In the genomic region with DNA sequence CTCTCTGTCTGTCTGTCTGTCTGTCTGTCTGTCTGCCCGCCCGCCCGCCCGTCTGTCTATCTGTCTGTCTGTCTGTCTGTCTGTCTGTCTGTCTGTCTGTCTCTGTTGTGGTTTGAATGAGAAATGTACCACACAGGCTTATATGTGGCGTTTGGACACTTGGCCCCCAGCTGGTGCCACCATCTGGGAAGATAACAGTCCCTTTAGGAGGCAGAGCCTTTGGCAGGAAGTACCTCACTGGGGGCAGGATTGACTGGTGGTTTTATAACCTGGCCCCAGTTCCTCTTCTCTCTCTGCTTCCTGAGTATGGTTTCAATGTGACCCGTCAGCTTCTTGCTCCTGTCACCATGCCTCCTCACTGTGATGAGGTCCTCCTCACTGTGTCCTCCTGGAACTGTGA, we compare ENCODE assay signal across 25 mouse cellular contexts. TPM values are rescaled to one million over a fixed set of nuclear protein-coding genes. Genes with fewer than 3 reads are reported as not detected.
"Had no signal": no experiment of that assay in that cellular context is flagged by ENCODE, and none has a peak within 500 bp of the region (broad histone marks: within the 10 kb centered on the region; RNA-seq: fewer than 3 reads in every experiment).

No protein-coding gene starts in this region.

- H3K36me3 ChIP-seq: midbrain, embryonic 10.5 days; midbrain, embryonic 12.5 days; neural tube, embryonic 13.5 days; neural tube, embryonic 15.5 days had no signal

- H3K27ac ChIP-seq: midbrain, embryonic 10.5 days; midbrain, embryonic 12.5 days; neural tube, embryonic 13.5 days; neural tube, embryonic 15.5 days had no signal

- H3K4me1 ChIP-seq: midbrain, embryonic 10.5 days; midbrain, embryonic 12.5 days; neural tube, embryonic 13.5 days; neural tube, embryonic 15.5 days had no signal

- DNase-seq: lung, adult 18-20 months; lung, embryonic 14.5 days; lung, postnatal 10 days; lung, postnatal 4 days; midbrain, embryonic 14.5 days; retina, postnatal 1 day; right cerebral cortex, adult 18-20 months; right cerebral cortex, postnatal 25 days; right cerebral cortex, postnatal 4 days; spleen, adult 18-20 months; thymus, adult 18-20 months; thymus, postnatal 14 days; thymus, postnatal 36 days had no signal

- H3K27me3 ChIP-seq: midbrain, embryonic 12.5 days; neural tube, embryonic 13.5 days; neural tube, embryonic 15.5 days had no signal

- H3K4me3 ChIP-seq: midbrain, embryonic 10.5 days; midbrain, embryonic 12.5 days; myocyte; neural tube, embryonic 13.5 days; neural tube, embryonic 15.5 days had no signal

RNA-seq across cellular contexts. Expression of gene A330070K13Rik, which starts 25.3 kb away (rescaled TPM):
- polyA plus RNA-seq: lung, embryonic 14.5 days; lung, embryonic 16.5 days; midbrain, embryonic 10.5 days; midbrain, embryonic 12.5 days; midbrain, embryonic 14.5 days; midbrain, embryonic 16.5 days; myocyte; neural tube, embryonic 11.5 days; neural tube, embryonic 13.5 days; small intestine, adult 2 months; stomach, embryonic 14.5 days; stomach, embryonic 16.5 days; thymus, postnatal 0 days had no signal

RNA-seq across cellular contexts. Expression of gene Caln1, which starts 40.5 kb away (rescaled TPM):
- polyA plus RNA-seq: lung, embryonic 16.5 days; myocyte; small intestine, adult 2 months; stomach, embryonic 14.5 days; thymus, postnatal 0 days had no signal
